Mouse (Mus musculus): ENCODE data around the gene Rplp0. TPM values are rescaled to one million over a fixed set of nuclear protein-coding genes. Genes with fewer than 3 reads are reported as not detected.

The Rplp0 gene
- polyA plus RNA-seq, 1 experiment from 2014 or later = 2,436 TPM

DNA sequence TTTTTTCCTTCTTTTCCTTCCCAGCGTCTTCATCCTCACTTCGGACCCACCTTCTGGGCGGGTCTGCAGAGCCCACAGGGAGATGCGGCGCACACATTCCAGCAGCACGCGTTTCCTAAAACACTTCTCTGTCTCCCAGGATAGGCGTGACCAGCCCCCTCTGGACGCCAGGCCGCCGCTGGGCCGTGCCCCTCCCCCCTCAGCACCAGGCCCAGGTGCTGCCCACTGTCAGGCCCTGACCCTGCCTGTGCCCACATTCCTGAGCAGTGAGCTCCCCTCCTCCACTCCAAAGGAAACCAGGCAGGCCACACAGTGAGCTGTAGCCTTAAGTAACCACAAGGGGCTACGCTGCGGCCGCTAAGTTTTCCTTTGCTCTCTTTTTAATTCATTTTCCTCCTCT lies 35.3 kb upstream of the Rplp0 start:
- Histone ChIP-seq H3K4me1 (replicated peaks; ENCODE audit: control insufficient read depth, insufficient read depth, low read length) (peaks cover 63% of the 10 kb centered on the region), H3K27me3 (replicated peaks; ENCODE audit: control insufficient read depth, insufficient read depth, low read length) (no peaks in the 10 kb centered on the region), H3K4me3 (ENCODE audit: low read depth, low read length) (0 out of 2 replicates have a peak overlapping the region, but pooled peaks have one; percentile 6), H3K9me3 (ENCODE audit: control insufficient read depth, low read length) (no peaks in the 10 kb centered on the region), H3K27ac (ENCODE audit: low read depth, low read length) (peak overlapping the region; percentile 58), H3K9ac (ENCODE audit: low read depth, low read length) (peak overlapping the region; percentile 53; the same call in 1 of the 2 replicates), H3K4me2 (peak overlapping the region; percentile 50), H3K36me3 (ENCODE audit: control insufficient read depth, insufficient read depth, low read length) (no peaks in the 10 kb centered on the region; the same call in 1 of the 2 replicates)
- DNase-seq (ENCODE audit: low spot score) = no peak
- WGBS = 28% methylated on average over 15 of the region's 15 CpGs
- ATAC-seq (replicated peaks; ENCODE audit: low FRiP score) = no peak

DNA sequence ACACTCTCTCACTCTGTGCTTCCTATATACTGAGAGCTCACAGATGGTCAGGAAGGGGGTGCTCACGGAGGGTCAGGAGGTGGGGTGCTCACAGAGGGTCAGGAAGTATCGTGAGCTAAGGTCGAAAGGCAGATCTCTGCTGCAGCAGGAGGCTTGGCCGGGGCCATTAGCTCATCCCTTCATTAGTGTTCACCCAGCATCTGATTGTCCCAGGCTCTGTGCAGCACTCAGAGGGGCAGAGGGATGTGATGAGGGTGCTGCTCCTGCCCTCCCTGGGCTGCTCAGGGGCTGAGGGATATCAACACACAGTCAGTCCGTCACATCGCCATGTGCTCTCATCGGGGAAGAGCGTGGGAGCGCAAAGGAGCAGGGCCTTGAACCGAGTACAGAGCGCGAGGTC lies 34.8 kb upstream of the Rplp0 start:
- Histone ChIP-seq H3K4me3 (ENCODE audit: low read depth, low read length) (no peak overlapping the region), H3K27ac (ENCODE audit: low read depth, low read length) (peak overlapping the region; percentile 58)
- no peak for ATAC-seq (replicated peaks; ENCODE audit: low FRiP score)

DNA sequence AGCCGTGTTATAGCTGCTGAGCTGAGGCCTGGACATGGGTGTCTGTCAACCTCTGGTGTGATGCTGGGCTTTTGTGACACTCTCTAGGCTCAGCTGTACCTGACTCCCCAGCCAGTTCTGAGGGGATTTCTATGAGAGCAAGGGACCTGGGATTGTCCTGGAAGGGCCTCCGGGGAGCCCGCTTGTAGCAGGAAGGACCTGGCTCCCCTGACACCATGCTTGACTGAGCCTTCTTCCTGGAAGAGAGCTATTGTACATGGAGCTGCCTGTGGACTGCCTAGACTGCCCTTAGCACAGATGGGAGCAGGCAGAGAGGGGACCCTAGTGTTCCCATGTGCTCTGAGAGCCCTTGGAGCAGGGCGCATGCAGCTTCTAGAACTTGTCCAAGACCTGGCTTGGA lies 33.9 kb upstream of the Rplp0 start:
- WGBS = 87% methylated on average over 4 of the region's 4 CpGs
- Histone ChIP-seq H3K27ac (ENCODE audit: low read depth, low read length) (no peak overlapping the region), H3K4me3 (ENCODE audit: low read depth, low read length) (no peak overlapping the region), H3K4me1 (replicated peaks; ENCODE audit: control insufficient read depth, insufficient read depth, low read length) (peaks cover 68% of the 10 kb centered on the region), H3K27me3 (replicated peaks; ENCODE audit: control insufficient read depth, insufficient read depth, low read length) (no peaks in the 10 kb centered on the region), H3K36me3 (ENCODE audit: control insufficient read depth, insufficient read depth, low read length) (no peaks in the 10 kb centered on the region; the same call in 1 of the 2 replicates), H3K9ac (ENCODE audit: low read depth, low read length) (no peak overlapping the region), H3K9me3 (ENCODE audit: control insufficient read depth, low read length) (no peaks in the 10 kb centered on the region), H3K4me2 (no peak overlapping the region)
- ATAC-seq (replicated peaks; ENCODE audit: low FRiP score) (no peak), DNase-seq (ENCODE audit: low spot score) (no peak)

More for the DNA sequence above, 34.8 kb upstream of the Rplp0 start:
- Histone ChIP-seq H3K4me1 (replicated peaks; ENCODE audit: control insufficient read depth, insufficient read depth, low read length) (peaks cover 65% of the 10 kb centered on the region), H3K9me3 (ENCODE audit: control insufficient read depth, low read length) (no peaks in the 10 kb centered on the region), H3K36me3 (ENCODE audit: control insufficient read depth, insufficient read depth, low read length) (no peaks in the 10 kb centered on the region; the same call in 1 of the 2 replicates), H3K9ac (ENCODE audit: low read depth, low read length) (no peak overlapping the region), H3K27me3 (replicated peaks; ENCODE audit: control insufficient read depth, insufficient read depth, low read length) (no peaks in the 10 kb centered on the region), H3K4me2 (peak overlapping the region; percentile 31)
- DNase-seq (ENCODE audit: low spot score) = no peak
- 43% methylated on average over 12 of the region's 12 CpGs for WGBS

- no peaks in the 10 kb centered on the region for H3K27me3 ChIP-seq (replicated peaks; ENCODE audit: control insufficient read depth, insufficient read depth, low read length)
- H3K9ac ChIP-seq (ENCODE audit: low read depth, low read length) = no peak overlapping the region
- peaks cover 68% of the 10 kb centered on the region for H3K4me1 ChIP-seq (replicated peaks; ENCODE audit: control insufficient read depth, insufficient read depth, low read length)
- DNase-seq (ENCODE audit: low spot score) (no peak), ATAC-seq (replicated peaks; ENCODE audit: low FRiP score) (no peak)
- no peaks in the 10 kb centered on the region for H3K9me3 ChIP-seq (ENCODE audit: control insufficient read depth, low read length)
- no peaks in the 10 kb centered on the region; the same call in 1 of the 2 replicates for H3K36me3 ChIP-seq (ENCODE audit: control insufficient read depth, insufficient read depth, low read length)
- no peak overlapping the region for H3K27ac ChIP-seq (ENCODE audit: low read depth, low read length)
- H3K4me3 ChIP-seq (ENCODE audit: low read depth, low read length) = no peak overlapping the region
- 80% methylated on average over 9 of the region's 9 CpGs for WGBS
- H3K4me2 ChIP-seq = no peak overlapping the region
Measured at GRCm38 (mm10) chr5:115525943-115526342, 33.3 kb upstream of the Rplp0 start.

- H3K36me3 ChIP-seq (ENCODE audit: control insufficient read depth, insufficient read depth, low read length) = no peaks in the 10 kb centered on the region; the same call in 1 of the 2 replicates
- H3K4me2 ChIP-seq = no peak overlapping the region
- H3K27ac ChIP-seq (ENCODE audit: low read depth, low read length) = no peak overlapping the region
- ATAC-seq (replicated peaks; ENCODE audit: low FRiP score) = no peak
- H3K4me1 ChIP-seq (replicated peaks; ENCODE audit: control insufficient read depth, insufficient read depth, low read length) = peaks cover 68% of the 10 kb centered on the region
- H3K4me3 ChIP-seq (ENCODE audit: low read depth, low read length) = no peak overlapping the region
- no peaks in the 10 kb centered on the region for H3K9me3 ChIP-seq (ENCODE audit: control insufficient read depth, low read length)
- H3K9ac ChIP-seq (ENCODE audit: low read depth, low read length) = no peak overlapping the region
- no peak for DNase-seq (ENCODE audit: low spot score)
- no peaks in the 10 kb centered on the region for H3K27me3 ChIP-seq (replicated peaks; ENCODE audit: control insufficient read depth, insufficient read depth, low read length)
- 88% methylated on average over 17 of the region's 17 CpGs for WGBS
Measured at GRCm38 (mm10) chr5:115526456-115527202, 32.6 kb upstream of the Rplp0 start.

DNA sequence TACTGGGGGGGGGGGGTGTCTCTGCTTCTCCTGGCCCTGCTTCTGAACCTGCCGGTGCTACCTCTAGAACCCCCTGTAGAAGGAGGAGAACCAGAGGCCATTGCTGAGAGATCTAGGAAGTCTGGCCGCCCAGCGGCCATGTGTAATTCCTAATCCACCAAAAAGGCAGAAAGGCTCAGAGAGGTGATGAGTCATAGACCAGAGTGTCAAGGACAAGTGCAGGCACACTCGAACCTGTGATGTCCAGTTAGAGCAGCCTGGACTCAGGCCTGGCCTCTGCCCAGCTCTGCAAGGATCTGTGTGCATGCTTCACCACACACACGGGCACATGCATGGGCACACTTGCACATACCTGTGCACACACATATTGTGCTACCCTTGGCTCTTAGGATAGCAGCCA lies 31.1 kb upstream of the Rplp0 start:
- H3K4me2 ChIP-seq = no peak overlapping the region
- WGBS = 74% methylated on average over 5 of the region's 5 CpGs

GRCm38 (mm10) chr5:115529364-115529741 lies 29.9 kb upstream of the Rplp0 start:
- no peaks in the 10 kb centered on the region for H3K27me3 ChIP-seq (replicated peaks; ENCODE audit: control insufficient read depth, insufficient read depth, low read length)
- H3K27ac ChIP-seq (ENCODE audit: low read depth, low read length) = peak overlapping the region; percentile 76
- peak overlapping the region; percentile 41; the same call in 1 of the 2 replicates for H3K9ac ChIP-seq (ENCODE audit: low read depth, low read length)
- H3K4me1 ChIP-seq (replicated peaks; ENCODE audit: control insufficient read depth, insufficient read depth, low read length) = peaks cover 69% of the 10 kb centered on the region
- 54% methylated on average over 8 of the region's 8 CpGs for WGBS
- no peaks in the 10 kb centered on the region for H3K9me3 ChIP-seq (ENCODE audit: control insufficient read depth, low read length)
- H3K4me3 ChIP-seq (ENCODE audit: low read depth, low read length) = no peak overlapping the region
- no peaks in the 10 kb centered on the region; the same call in 1 of the 2 replicates for H3K36me3 ChIP-seq (ENCODE audit: control insufficient read depth, insufficient read depth, low read length)
- no peak for DNase-seq (ENCODE audit: low spot score)
- no peak for ATAC-seq (replicated peaks; ENCODE audit: low FRiP score)
- H3K4me2 ChIP-seq = peak overlapping the region; percentile 39

More for the DNA sequence above, 31.1 kb upstream of the Rplp0 start:
- no peak for ATAC-seq (replicated peaks; ENCODE audit: low FRiP score)
- no peak for DNase-seq (ENCODE audit: low spot score)
- Histone ChIP-seq H3K27me3 (replicated peaks; ENCODE audit: control insufficient read depth, insufficient read depth, low read length) (no peaks in the 10 kb centered on the region), H3K36me3 (ENCODE audit: control insufficient read depth, insufficient read depth, low read length) (no peaks in the 10 kb centered on the region; the same call in 1 of the 2 replicates), H3K4me3 (ENCODE audit: low read depth, low read length) (no peak overlapping the region), H3K4me1 (replicated peaks; ENCODE audit: control insufficient read depth, insufficient read depth, low read length) (peaks cover 69% of the 10 kb centered on the region), H3K27ac (ENCODE audit: low read depth, low read length) (peak overlapping the region; percentile 5; the same call in 1 of the 2 replicates), H3K9me3 (ENCODE audit: control insufficient read depth, low read length) (no peaks in the 10 kb centered on the region), H3K9ac (ENCODE audit: low read depth, low read length) (no peak overlapping the region)

- no peak for ATAC-seq (replicated peaks; ENCODE audit: low FRiP score)
- DNase-seq (ENCODE audit: low spot score) = no peak
Measured at GRCm38 (mm10) chr5:115529742-115530446, 29.4 kb upstream of the Rplp0 start.

More at GRCm38 (mm10) chr5:115529742-115530446, 29.4 kb upstream of the Rplp0 start:
- Histone ChIP-seq H3K4me3 (ENCODE audit: low read depth, low read length) (no peak overlapping the region), H3K4me2 (peak overlapping the region; percentile 39), H3K9me3 (ENCODE audit: control insufficient read depth, low read length) (no peaks in the 10 kb centered on the region), H3K27me3 (replicated peaks; ENCODE audit: control insufficient read depth, insufficient read depth, low read length) (no peaks in the 10 kb centered on the region), H3K36me3 (ENCODE audit: control insufficient read depth, insufficient read depth, low read length) (no peaks in the 10 kb centered on the region; the same call in 1 of the 2 replicates), H3K9ac (ENCODE audit: low read depth, low read length) (peak overlapping the region; percentile 41; the same call in 1 of the 2 replicates), H3K4me1 (replicated peaks; ENCODE audit: control insufficient read depth, insufficient read depth, low read length) (peaks cover 69% of the 10 kb centered on the region), H3K27ac (ENCODE audit: low read depth, low read length) (peak overlapping the region; percentile 76)
- WGBS = 40% methylated on average over 7 of the region's 7 CpGs

Measured in liver, embryonic 11.5 days (tissue).